Mouse (Mus musculus): ENCODE measurements around the gene Herc2.

DNA sequence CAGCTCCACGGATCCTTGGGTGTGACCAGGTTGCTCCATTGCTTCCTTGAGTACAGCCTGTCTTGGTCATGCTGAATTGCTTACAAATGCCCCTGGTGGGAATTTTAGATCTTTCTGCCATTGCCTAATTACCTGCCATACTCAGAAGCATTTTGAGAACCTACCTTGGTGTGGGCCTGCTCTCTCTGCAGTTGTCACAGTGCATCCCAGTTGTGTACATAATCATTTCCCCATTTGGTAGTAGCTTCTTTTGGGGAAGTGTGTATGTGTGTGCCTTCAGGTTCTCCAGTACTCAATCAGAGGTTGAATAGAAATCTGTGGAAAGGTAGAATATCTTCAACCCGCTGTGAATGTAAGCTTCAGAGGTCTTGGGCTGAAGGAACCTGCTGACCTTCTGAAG lies 153.3 kb downstream of the Herc2 start:
- TF ChIP-seq POLR2A (IDR thresholded peaks at IDR 0.05; ENCODE audit: borderline replicate concordance, insufficient read depth, low read length) = no peak
- TF ChIP-seq CTCF (IDR thresholded peaks at IDR 0.05; ENCODE audit: borderline replicate concordance, insufficient read depth, low read depth, low read length) = no peak
